Mouse (Mus musculus) cerebellum, adult 9-10 months (tissue): ENCODE measurements around the gene Vmn2r76.
"Not testable (repeated sequence)": the region's sequence is repeated elsewhere in the genome, so short reads cannot be mapped to it uniquely, and the experiment has no call there.

Experiments
- DNase-seq: peaks from one replicate; pipeline ENCODE4 v3.0.0; 2022

Gene Vmn2r76

GRCm38 (mm10) chr7:86246208-86246607 is at the start of gene Vmn2r76:
Gene Vmn2r76 (minus strand): TSS chr7:86246308.
- no peak for DNase-seq

GRCm38 (mm10) chr7:86277072-86277471 is 31.0 kb upstream of the Vmn2r76 start, which contains the start of gene Olfr310:
Gene Olfr310 (minus strand): TSS chr7:86277172.
- peak; percentile 1 for DNase-seq

GRCm38 (mm10) chr7:86211345-86211744 is 34.8 kb downstream of the Vmn2r76 start:
- DNase-seq = peak; percentile 3

- not testable (repeated sequence) for DNase-seq
Observed at GRCm38 (mm10) chr7:86171678-86172077, 74.4 kb downstream of the Vmn2r76 start, which contains the start of gene Vmn2r75. Gene Vmn2r75 (minus strand): TSS chr7:86171778.
